Mouse (Mus musculus) kidney, adult 10 weeks (tissue): ENCODE measurements around the gene Acsl1. TPM values are rescaled to one million over a fixed set of nuclear protein-coding genes. Genes with fewer than 3 reads are reported as not detected.

Source experiments
- polyA plus RNA-seq: library from polyadenylated mRNA; stranded (reverse); fragments of 350-450 nt; fragmentation: Illumina TruSeq; extraction: RNeasy Lipid Tissue Mini Kit (QIAGEN cat#74804); gene quantifications from one replicate; pipeline ENCODE4 v1.2.3, GENCODE M21; 2014; ENCODE audit warnings: low read depth, low replicate concordance

Acsl1 gene
- polyA plus RNA-seq, result 381 TPM

DNA sequence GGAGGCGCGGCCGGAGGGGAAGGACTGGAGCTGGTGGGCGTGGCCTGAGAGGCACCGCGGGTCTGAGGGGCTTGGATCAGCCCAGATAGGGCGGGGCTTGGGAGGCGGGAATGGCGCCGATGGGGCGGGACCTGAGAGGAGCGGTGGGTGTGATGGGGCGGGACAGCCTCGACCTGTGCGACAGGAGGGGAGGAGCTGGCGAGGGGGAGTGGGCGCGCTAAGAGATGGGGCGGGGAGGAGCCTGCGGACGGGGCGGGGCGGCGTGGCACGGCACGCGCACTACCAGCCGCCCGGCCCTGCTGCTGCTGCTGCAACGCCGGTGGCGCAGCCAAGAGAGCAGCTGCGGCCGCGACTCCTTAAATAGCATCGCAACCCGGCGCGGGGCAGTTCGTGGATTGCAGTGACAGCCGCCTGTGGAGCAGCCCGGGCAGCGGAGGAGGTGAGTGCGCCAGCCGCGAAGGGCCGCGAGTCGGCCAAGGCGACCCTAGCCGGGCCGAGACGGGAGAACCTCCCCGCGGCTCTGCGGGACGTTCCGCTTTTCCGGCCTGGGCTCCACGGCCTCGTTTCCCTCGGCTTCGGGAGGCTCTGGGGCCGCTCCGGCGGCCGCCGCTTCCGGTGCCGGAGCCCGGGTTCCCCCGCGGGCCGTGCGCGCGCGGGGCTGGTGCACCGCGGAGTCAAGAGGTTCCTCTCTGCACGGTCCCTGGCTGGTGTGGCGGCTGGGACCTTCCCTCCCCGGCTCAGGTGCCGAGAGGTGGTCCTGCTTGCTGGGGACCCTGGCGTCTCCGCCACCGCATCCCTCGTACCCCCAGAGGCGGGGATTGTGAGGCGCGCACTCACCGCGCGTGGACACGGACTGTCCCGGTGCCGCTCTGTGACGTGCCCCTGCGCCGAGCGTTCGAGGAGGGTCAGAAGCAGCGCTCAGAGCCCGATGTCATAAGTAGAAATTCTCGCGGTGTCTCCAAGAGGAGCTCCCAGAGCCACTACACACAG lies at the start of gene Acsl1:
Gene Acsl1 (plus strand): TSS at position 246 of the 990 bp plus-strand sequence.

GRCm38 (mm10) chr8:46551615-46552440 lies 81.0 kb downstream of the Acsl1 start, which contains the start of gene Cenpu:
Gene Cenpu, plus strand, starts transcription at chr8:46552028.

Other genes with a start within 250 kb of the Acsl1 start
- not detected for gene Helt, start 176.4 kb upstream of the Acsl1 start, polyA plus RNA-seq
- 1.9 TPM for gene Cenpu, start 81.0 kb downstream of the Acsl1 start, polyA plus RNA-seq
- 13.3 TPM for gene Primpol, start 146.2 kb downstream of the Acsl1 start, polyA plus RNA-seq
- gene Casp3, start 146.3 kb downstream of the Acsl1 start, polyA plus RNA-seq, result 48.9 TPM